In genomic region chr2:65894299-65894698, GRCm38 (mm10) we compare ENCODE assay signal across 24 mouse cellular contexts. TPM values are rescaled to one million over a fixed set of nuclear protein-coding genes. Genes with fewer than 3 reads are reported as not detected.
"Had no signal": no experiment of that assay in that cellular context is flagged by ENCODE, and none has a peak within 500 bp of the region (broad histone marks: within the 10 kb centered on the region; RNA-seq: fewer than 3 reads in every experiment).

No protein-coding gene starts in this region.

- H3K4me3 ChIP-seq: intestine, embryonic 15.5 days; limb, embryonic 10.5 days; limb, embryonic 13.5 days; midbrain, embryonic 12.5 days; midbrain, embryonic 15.5 days; myocyte; neural tube, embryonic 13.5 days; stomach, embryonic 15.5 days had no signal

- DNase-seq: kidney, adult 11 months; kidney, adult 8-10 months; kidney, postnatal 14 days; kidney, postnatal 4 days; layer of hippocampus, adult 9-11 months; lung, adult 2 months; lung, postnatal 14 days; lung, postnatal 4 days; retina, postnatal 1 day; right cerebral cortex, postnatal 25 days; spleen, adult 18-20 months; thymus, postnatal 36 days had no signal

- H3K36me3 ChIP-seq: intestine, embryonic 15.5 days; limb, embryonic 13.5 days; midbrain, embryonic 12.5 days; midbrain, embryonic 15.5 days; neural tube, embryonic 13.5 days; stomach, embryonic 15.5 days had no signal

- H3K9ac ChIP-seq: intestine, embryonic 15.5 days; limb, embryonic 13.5 days; midbrain, embryonic 12.5 days; midbrain, embryonic 15.5 days; neural tube, embryonic 13.5 days; stomach, embryonic 15.5 days had no signal

- H3K27ac ChIP-seq: intestine, embryonic 15.5 days; limb, embryonic 10.5 days; limb, embryonic 13.5 days; midbrain, embryonic 12.5 days; midbrain, embryonic 15.5 days; neural tube, embryonic 13.5 days; stomach, embryonic 15.5 days had no signal

- ATAC-seq: intestine, embryonic 15.5 days; midbrain, embryonic 15.5 days had no signal

- H3K27me3 ChIP-seq: intestine, embryonic 15.5 days; limb, embryonic 13.5 days; midbrain, embryonic 12.5 days; midbrain, embryonic 15.5 days; neural tube, embryonic 13.5 days; stomach, embryonic 15.5 days had no signal

- H3K4me1 ChIP-seq: intestine, embryonic 15.5 days; stomach, embryonic 15.5 days had no signal

- H3K4me2 ChIP-seq: intestine, embryonic 15.5 days; limb, embryonic 13.5 days; midbrain, embryonic 12.5 days; midbrain, embryonic 15.5 days; neural tube, embryonic 13.5 days; stomach, embryonic 15.5 days had no signal

- H3K9me3 ChIP-seq: intestine, embryonic 15.5 days; limb, embryonic 10.5 days; limb, embryonic 13.5 days; midbrain, embryonic 12.5 days; midbrain, embryonic 15.5 days; neural tube, embryonic 13.5 days; stomach, embryonic 15.5 days had no signal

RNA-seq across cellular contexts. Expression of gene Csrnp3, which starts 48.7 kb away (rescaled TPM):
- total RNA-seq: liver, adult 2 months; megakaryocyte progenitor cell, adult 5-6 weeks; megakaryocyte-erythroid progenitor cell, adult 5-6 weeks; neutrophil, adult 5-6 weeks had no signal
- polyA plus RNA-seq: liver, adult 2 months had no signal
